In the genomic region with DNA sequence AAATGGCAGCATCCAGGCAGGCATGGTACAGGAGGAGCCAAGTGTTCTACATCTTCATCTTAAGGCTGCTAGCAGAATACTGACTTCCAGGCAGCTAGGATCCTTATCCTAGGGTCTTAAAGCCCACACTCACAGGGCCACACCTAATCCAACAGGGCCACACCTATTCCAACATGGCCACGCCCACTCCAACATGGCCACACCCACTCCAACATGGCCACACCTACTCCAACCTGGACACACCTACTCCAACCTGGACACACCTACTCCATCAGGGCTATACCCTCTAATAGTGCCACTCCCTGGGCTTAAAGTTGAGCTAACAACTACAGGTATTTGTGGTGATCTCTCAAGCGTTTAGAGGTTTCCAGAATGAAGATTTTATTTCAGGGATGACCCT, we compare ENCODE assay signal across 17 mouse cellular contexts. TPM values are rescaled to one million over a fixed set of nuclear protein-coding genes. Genes with fewer than 3 reads are reported as not detected.
DNase-seq lines count a peak whose midpoint lies in the region; ATAC-seq lines count a peak whose summit lies in the region.
"Had no signal": no experiment of that assay in that cellular context is flagged by ENCODE, and none has a peak within 500 bp of the region (broad histone marks: within the 10 kb centered on the region; RNA-seq: fewer than 3 reads in every experiment).

No protein-coding gene starts in this region.

- H3K27ac ChIP-seq in heart, embryonic 15.5 days: peak overlapping the region; percentile 56; the same call in 1 of the 2 replicates
- no peak overlapping the region for H3K27ac ChIP-seq in hindbrain, embryonic 10.5 days
- H3K27ac ChIP-seq: hindbrain, embryonic 15.5 days; midbrain, embryonic 13.5 days; neural tube, embryonic 13.5 days had no signal

- H3K9ac ChIP-seq in heart, embryonic 15.5 days: no peak overlapping the region
- H3K9ac ChIP-seq: hindbrain, embryonic 15.5 days; midbrain, embryonic 13.5 days; neural tube, embryonic 13.5 days had no signal

- H3K9me3 ChIP-seq in heart, embryonic 15.5 days (replicated peaks): no peaks in the 10 kb centered on the region
- no peaks in the 10 kb centered on the region for H3K9me3 ChIP-seq in hindbrain, embryonic 10.5 days
- H3K9me3 ChIP-seq: hindbrain, embryonic 15.5 days; midbrain, embryonic 13.5 days; neural tube, embryonic 13.5 days had no signal

- DNase-seq in heart, adult 18-20 months: no peak
- DNase-seq in CD4-positive helper T cell, adult 2 months (ENCODE audit: low read depth, low spot score): peak; percentile 33
- peak; percentile 63 for DNase-seq in R1 (ENCODE audit: low read depth, low spot score)
- peak; percentile 13 to 20 for DNase-seq in natural killer cell, adult 2 months (ENCODE audit: low spot score in 2 of 2)
- no peak for DNase-seq in hindbrain, embryonic 10.5 days (ENCODE audit: low spot score)
- DNase-seq: adrenal gland, adult 8-10 months; cerebellum, adult 11-12 months had no signal

- no peak overlapping the region for H3K4me2 ChIP-seq in heart, embryonic 15.5 days
- H3K4me2 ChIP-seq: hindbrain, embryonic 15.5 days; midbrain, embryonic 13.5 days; neural tube, embryonic 13.5 days had no signal

- no peak overlapping the region for H3K4me3 ChIP-seq in heart, embryonic 15.5 days
- H3K4me3 ChIP-seq in hindbrain, embryonic 10.5 days: no peak overlapping the region
- H3K4me3 ChIP-seq: hindbrain, embryonic 15.5 days; midbrain, embryonic 13.5 days; neural tube, embryonic 13.5 days had no signal

- peaks cover 28% of the 10 kb centered on the region for H3K4me1 ChIP-seq in heart, embryonic 15.5 days (replicated peaks)
- peaks cover 10% of the 10 kb centered on the region for H3K4me1 ChIP-seq in hindbrain, embryonic 10.5 days (replicated peaks)

- ATAC-seq in heart, embryonic 15.5 days (replicated peaks; ENCODE audit: insufficient number of reproducible peaks, insufficient read depth, low FRiP score, low read depth): no peak
- ATAC-seq in frontal cortex, adult (ENCODE audit: low TSS enrichment): no peak
- ATAC-seq: forebrain, embryonic 16.5 days; intestine, embryonic 16.5 days; midbrain, embryonic 13.5 days had no signal

- no peaks in the 10 kb centered on the region for H3K27me3 ChIP-seq in heart, embryonic 15.5 days
- H3K27me3 ChIP-seq in hindbrain, embryonic 10.5 days (ENCODE audit: insufficient read depth, poor library complexity, severe bottlenecking): peaks cover 29% of the 10 kb centered on the region

- no peaks in the 10 kb centered on the region for H3K36me3 ChIP-seq in heart, embryonic 15.5 days
- no peaks in the 10 kb centered on the region for H3K36me3 ChIP-seq in hindbrain, embryonic 10.5 days
- H3K36me3 ChIP-seq: hindbrain, embryonic 15.5 days; midbrain, embryonic 13.5 days; neural tube, embryonic 13.5 days had no signal

- WGBS in heart, embryonic 15.5 days: 53% methylated on average over 2 of the region's 2 CpGs
- WGBS in hindbrain, embryonic 10.5 days: 39% methylated on average over 2 of the region's 2 CpGs

RNA-seq across cellular contexts. Expression of gene Mcoln2, which starts 30.7 kb away (rescaled TPM):
- 0.35 and 1.7 TPM in 2 replicates for polyA plus RNA-seq in heart, embryonic 15.5 days (2015; fragmentation: Nextera tagmentation; extraction: Ambion mirVana)
- total RNA-seq in heart, adult 18-20 months (2021): under 1 TPM in 1 of 2 experiments, not detected in 1; 0.57 TPM
- 0.41 and 0.62 TPM in 2 replicates for polyA plus RNA-seq in hindbrain, embryonic 10.5 days (2016; fragmentation: Nextera tagmentation; extraction: Ambion mirVana)
- total RNA-seq: gastrocnemius, adult 18-20 months; left cerebral cortex, adult 8-10 months had no signal
- polyA plus RNA-seq: forebrain, embryonic 16.5 days had no signal

RNA-seq across cellular contexts. Expression of gene Lpar3, which starts 40.4 kb away (rescaled TPM):
- 35.1 and 40.7 TPM in 2 replicates for polyA plus RNA-seq in heart, embryonic 15.5 days (2015; fragmentation: Nextera tagmentation; extraction: Ambion mirVana)
- under 1 TPM; 0.10 to 0.41 TPM for total RNA-seq in heart, adult 18-20 months (2021)
- polyA plus RNA-seq in hindbrain, embryonic 10.5 days (2016; fragmentation: Nextera tagmentation; extraction: Ambion mirVana): 0.68 and 1.00 TPM in 2 replicates
- total RNA-seq: megakaryocyte progenitor cell, adult 5-6 weeks had no signal

Comparison
In these comparisons a context has a peak if more than half of its experiments do, and no peak if none do; other contexts are left out.
1. DNase-seq: peak in CD4-positive helper T cell, adult 2 months (single experiment), R1 (single experiment) and natural killer cell, adult 2 months (2 of 2); none in heart, adult 18-20 months (0 of 2) and hindbrain, embryonic 10.5 days (single experiment).
2. RNA of gene Lpar3, which starts 40.4 kb away (polyA plus RNA-seq): 35.1 to 40.7 TPM in heart, embryonic 15.5 days; 0.68 to 1.00 TPM in hindbrain, embryonic 10.5 days; every median in the first group is over 10 times any median in the second.